Mouse (Mus musculus): ENCODE data around the gene Shc2. TPM values are rescaled to one million over a fixed set of nuclear protein-coding genes. Genes with fewer than 3 reads are reported as not detected.

Shc2 gene
- polyA plus RNA-seq, 1 experiment from 2014 or later, result 0.53 TPM

DNA sequence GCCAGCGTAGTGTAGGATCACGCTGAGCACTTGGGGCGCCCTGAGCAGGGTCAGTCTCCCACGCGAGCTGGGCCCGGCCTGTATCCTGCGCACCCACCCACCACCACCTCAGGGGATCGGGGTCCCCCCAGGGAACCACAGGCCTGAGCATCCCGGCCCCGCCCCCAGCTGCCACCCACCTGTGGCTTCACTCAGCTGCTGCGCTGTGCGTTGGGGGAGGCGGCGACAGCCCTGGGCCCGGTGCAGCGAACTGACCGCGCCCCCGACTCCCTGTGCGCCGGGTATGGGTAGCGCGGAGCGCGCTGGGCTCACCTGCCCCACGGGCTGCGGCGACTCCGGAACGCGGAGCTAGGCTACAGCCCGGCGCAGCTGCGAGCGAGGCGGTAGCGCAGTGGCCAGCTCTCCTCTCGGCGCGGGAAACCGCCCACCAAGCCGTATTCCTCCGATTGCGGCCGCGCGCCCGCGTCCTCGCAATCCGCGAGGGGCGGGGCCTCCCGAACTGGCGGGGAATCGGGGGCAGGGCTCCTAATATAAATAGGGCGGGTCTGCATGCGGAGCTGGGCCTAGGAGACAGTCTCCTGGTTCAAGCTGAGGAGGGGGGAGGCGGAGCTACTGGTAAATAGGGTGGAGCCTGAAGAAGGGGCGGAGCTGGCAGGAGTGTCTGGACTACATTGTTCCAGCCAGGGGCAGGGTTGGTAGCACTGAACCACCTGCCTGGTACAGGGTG, 24.0 kb downstream of the Shc2 start, which contains the start of gene C2cd4c:
Gene C2cd4c (minus strand): TSS at position 448 of the 727 bp plus-strand sequence.
- Histone ChIP-seq H3K36me3 (ENCODE audit: inconsistent target) (no peaks in the 10 kb centered on the region), H3K4me3 (ENCODE audit: inconsistent target) (no peak within 1 kb of the TSS), H3K27ac (no peak within 1 kb of the TSS), H3K79me2 (ENCODE audit: inconsistent target) (no peaks in the 10 kb centered on the region)
- 2% methylated on average over 51 of the region's 60 CpGs for WGBS (ENCODE audit: missing documents)

- Histone ChIP-seq H3K27ac (no peak overlapping the region), H3K4me3 (ENCODE audit: inconsistent target) (no peak overlapping the region), H3K36me3 (ENCODE audit: inconsistent target) (no peaks in the 10 kb centered on the region), H3K79me2 (ENCODE audit: inconsistent target) (no peaks in the 10 kb centered on the region)
- WGBS (ENCODE audit: missing documents), result 19% methylated on average over 51 of the region's 51 CpGs
These were observed 25.3 kb downstream of the Shc2 start for GRCm38 (mm10) chr10:79612192-79613135.

DNA sequence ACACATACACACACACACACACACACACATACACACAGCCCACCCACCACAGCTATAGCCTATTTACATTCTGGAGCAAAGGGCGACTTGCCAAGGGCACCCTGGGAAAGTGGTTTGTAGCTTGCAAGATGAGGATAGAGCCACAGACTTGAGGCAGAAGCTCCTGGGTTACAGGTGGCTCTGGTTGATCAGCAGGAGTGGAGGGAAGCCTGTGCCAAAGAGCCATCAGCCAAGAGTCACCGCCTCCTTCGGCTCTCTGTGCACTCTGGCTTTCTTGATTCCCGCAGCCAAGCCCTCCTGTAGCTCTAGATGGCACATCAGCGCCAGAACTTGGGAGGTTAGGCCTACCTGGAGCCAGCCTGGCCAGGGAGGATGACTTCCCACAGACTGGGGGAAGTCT, 26.4 kb downstream of the Shc2 start:
- H3K27ac ChIP-seq, result no peak overlapping the region
- no peak overlapping the region for H3K4me3 ChIP-seq (ENCODE audit: inconsistent target)
- no peaks in the 10 kb centered on the region for H3K79me2 ChIP-seq (ENCODE audit: inconsistent target)
- 72% methylated on average over 5 of the region's 5 CpGs for WGBS (ENCODE audit: missing documents)
- no peaks in the 10 kb centered on the region for H3K36me3 ChIP-seq (ENCODE audit: inconsistent target)

- Histone ChIP-seq H3K36me3 (ENCODE audit: inconsistent target) (no peaks in the 10 kb centered on the region), H3K79me2 (ENCODE audit: inconsistent target) (no peaks in the 10 kb centered on the region), H3K4me3 (ENCODE audit: inconsistent target) (no peak overlapping the region), H3K27ac (no peak overlapping the region)
- WGBS (ENCODE audit: missing documents), result 80% methylated on average over 3 of the region's 3 CpGs
These were observed 28.4 kb downstream of the Shc2 start for GRCm38 (mm10) chr10:79609276-79609675.

GRCm38 (mm10) chr10:79607892-79608291, 29.8 kb downstream of the Shc2 start:
- 43% methylated on average over 2 of the region's 2 CpGs for WGBS (ENCODE audit: missing documents)
- no peak overlapping the region for H3K4me3 ChIP-seq (ENCODE audit: inconsistent target)
- no peak overlapping the region for H3K27ac ChIP-seq
- H3K79me2 ChIP-seq (ENCODE audit: inconsistent target), result no peaks in the 10 kb centered on the region
- H3K36me3 ChIP-seq (ENCODE audit: inconsistent target), result no peaks in the 10 kb centered on the region

GRCm38 (mm10) chr10:79606537-79606936, 31.2 kb downstream of the Shc2 start:
- H3K79me2 ChIP-seq (ENCODE audit: inconsistent target), result no peaks in the 10 kb centered on the region
- H3K36me3 ChIP-seq (ENCODE audit: inconsistent target), result no peaks in the 10 kb centered on the region
- 74% methylated on average over 4 of the region's 4 CpGs for WGBS (ENCODE audit: missing documents)
- H3K4me3 ChIP-seq (ENCODE audit: inconsistent target), result no peak overlapping the region
- H3K27ac ChIP-seq, result no peak overlapping the region

DNA sequence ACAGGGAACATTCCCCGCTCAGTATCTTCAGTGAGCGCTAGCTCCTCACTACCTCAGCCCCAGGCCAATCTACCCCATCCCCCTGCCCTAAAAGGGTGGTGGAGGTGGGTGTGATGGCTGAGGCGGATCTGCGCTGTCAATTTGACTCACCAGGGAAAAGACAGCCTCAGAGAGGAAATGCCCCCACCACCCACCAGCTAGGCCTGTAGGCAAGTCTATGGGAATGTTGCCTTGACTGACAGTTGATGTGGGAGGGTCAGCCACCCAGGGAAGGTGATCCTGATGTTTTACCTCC, 39.8 kb downstream of the Shc2 start:
- 92% methylated on average over 4 of the region's 4 CpGs for WGBS (ENCODE audit: missing documents)
- Histone ChIP-seq H3K27ac (no peak overlapping the region), H3K79me2 (ENCODE audit: inconsistent target) (no peaks in the 10 kb centered on the region), H3K36me3 (ENCODE audit: inconsistent target) (no peaks in the 10 kb centered on the region), H3K4me3 (ENCODE audit: inconsistent target) (no peak overlapping the region)

DNA sequence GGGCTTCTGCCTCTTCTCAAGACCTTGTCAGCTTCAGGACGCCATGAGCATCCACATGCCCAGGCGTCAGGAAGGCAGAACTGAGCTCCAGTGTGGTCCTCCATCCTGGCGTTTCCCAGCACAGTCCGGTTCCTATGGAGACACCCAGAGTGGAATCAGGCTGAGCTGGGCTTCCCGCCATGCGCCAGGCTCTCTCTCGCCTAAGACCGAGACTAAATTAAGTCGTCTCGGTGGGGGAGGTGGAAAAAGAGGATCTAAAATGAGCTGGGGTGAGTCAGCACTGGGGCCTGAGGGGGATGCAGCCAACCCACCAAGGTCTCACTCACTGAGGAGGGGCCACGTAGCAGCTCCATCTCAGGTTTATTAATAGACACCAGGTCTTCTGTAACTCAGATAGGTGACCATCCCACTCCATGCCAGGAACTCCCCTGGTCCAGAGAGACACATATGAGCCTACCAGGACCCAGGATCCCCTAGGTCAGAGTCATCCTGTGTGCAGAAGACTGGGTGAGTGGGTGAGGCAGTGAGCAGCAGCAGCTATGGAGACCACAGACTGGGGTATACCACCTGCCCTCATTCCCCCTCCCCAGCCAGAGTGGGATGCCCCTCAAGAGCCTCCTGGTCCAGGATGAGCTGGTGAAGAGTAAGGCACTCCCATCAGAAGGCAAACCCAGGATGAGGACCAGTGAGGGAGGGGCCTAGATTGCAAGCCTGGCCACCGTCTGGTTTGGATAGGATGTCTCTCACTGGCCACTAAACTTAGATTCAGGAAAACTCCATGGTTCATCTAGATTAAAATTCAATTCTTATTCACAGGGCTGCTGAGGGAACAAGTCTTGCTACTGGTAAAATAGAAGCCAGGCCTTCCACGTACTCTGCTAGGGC, 40.4 kb downstream of the Shc2 start:
- H3K27ac ChIP-seq, result no peak overlapping the region

DNA sequence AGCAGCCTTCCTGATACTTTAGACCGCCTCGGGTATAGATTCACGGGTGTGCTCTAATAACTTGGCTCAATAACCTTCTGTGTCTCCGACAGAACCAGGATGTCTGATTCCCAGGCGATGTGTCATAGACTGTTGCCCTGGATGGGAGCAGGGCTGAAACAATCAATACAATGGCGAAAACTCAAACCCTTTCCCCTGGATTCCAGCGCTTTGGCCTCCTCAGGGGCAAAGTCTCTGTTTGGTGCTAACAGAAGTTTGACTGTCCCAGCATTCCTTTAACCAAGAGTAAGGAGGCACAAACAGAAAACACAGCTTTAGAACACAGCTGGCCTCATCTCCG, 42.2 kb downstream of the Shc2 start:
- Histone ChIP-seq H3K27ac (no peak overlapping the region), H3K36me3 (ENCODE audit: inconsistent target) (no peaks in the 10 kb centered on the region), H3K79me2 (ENCODE audit: inconsistent target) (no peaks in the 10 kb centered on the region), H3K4me3 (ENCODE audit: inconsistent target) (no peak overlapping the region)
- WGBS (ENCODE audit: missing documents), result 71% methylated on average over 8 of the region's 8 CpGs

More for the DNA sequence above, 40.4 kb downstream of the Shc2 start:
- WGBS (ENCODE audit: missing documents), result 21% methylated on average over 13 of the region's 13 CpGs
- Histone ChIP-seq H3K79me2 (ENCODE audit: inconsistent target) (no peaks in the 10 kb centered on the region), H3K4me3 (ENCODE audit: inconsistent target) (no peak overlapping the region), H3K36me3 (ENCODE audit: inconsistent target) (no peaks in the 10 kb centered on the region)

DNA sequence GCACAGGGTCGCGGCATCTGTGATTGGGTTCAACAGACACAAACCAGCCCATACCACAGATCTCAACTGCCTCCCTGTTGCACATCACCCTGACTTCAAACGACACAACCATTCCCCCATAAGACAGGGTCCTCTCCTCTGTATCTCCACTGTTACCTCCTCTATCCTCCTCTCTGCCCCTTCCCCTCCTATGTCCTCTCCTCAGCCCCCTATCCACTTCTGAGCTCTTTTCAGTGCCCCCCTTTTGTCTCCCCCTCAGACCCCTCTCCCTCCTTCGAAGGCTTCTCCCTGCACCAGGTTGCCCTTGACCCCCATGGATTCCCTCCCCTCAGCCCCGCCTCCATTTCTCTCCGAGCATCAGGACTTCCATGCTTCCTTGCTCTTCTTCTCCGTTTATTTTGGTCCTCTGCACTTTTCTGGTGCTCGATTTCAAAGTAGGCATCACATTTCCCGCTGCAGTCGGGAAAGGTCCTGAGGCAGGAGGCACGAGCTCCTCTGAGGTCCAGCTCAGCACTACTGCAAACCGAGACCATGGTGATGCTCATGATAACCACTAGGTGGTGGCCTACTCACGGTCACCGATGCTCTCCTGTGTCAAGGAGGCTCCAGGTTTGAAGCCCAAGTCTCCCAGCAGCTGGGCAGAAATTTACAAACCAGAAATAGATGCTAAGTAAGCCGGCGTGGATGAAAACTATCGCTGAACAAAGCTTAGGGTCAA, 42.7 kb downstream of the Shc2 start:
- Histone ChIP-seq H3K27ac (no peak overlapping the region), H3K4me3 (ENCODE audit: inconsistent target) (no peak overlapping the region), H3K79me2 (ENCODE audit: inconsistent target) (no peaks in the 10 kb centered on the region), H3K36me3 (ENCODE audit: inconsistent target) (no peaks in the 10 kb centered on the region)
- 18% methylated on average over 17 of the region's 17 CpGs for WGBS (ENCODE audit: missing documents)

GRCm38 (mm10) chr10:79594111-79594510, 43.6 kb downstream of the Shc2 start:
- Histone ChIP-seq H3K27ac (no peak overlapping the region), H3K4me3 (ENCODE audit: inconsistent target) (no peak overlapping the region), H3K36me3 (ENCODE audit: inconsistent target) (no peaks in the 10 kb centered on the region), H3K79me2 (ENCODE audit: inconsistent target) (no peaks in the 10 kb centered on the region)
- 3% methylated on average over 5 of the region's 6 CpGs for WGBS (ENCODE audit: missing documents)

DNA sequence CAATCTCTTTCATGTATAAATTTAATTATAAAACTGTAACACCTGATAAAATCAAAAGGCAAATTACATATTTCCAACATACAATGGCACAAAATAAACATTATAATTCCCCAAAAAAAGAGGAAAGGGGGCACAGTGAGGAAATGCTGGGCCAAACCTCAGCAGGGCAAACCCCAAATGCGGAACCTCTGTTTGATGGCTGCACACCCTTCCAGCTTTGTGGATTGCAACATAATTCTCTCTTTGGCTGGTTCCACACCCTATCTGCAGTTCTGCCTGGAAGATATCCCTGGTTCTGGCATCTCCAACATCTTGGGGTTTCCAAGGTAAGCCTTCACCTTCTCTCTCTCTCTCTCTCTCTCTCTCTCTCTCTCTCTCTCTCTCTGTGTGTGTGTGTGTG, 47.0 kb downstream of the Shc2 start:
- no peaks in the 10 kb centered on the region for H3K79me2 ChIP-seq (ENCODE audit: inconsistent target)
- H3K36me3 ChIP-seq (ENCODE audit: inconsistent target), result no peaks in the 10 kb centered on the region
- no peak overlapping the region for H3K27ac ChIP-seq
- 22% methylated on average over 1 of the region's 1 CpGs for WGBS (ENCODE audit: missing documents)
- H3K4me3 ChIP-seq (ENCODE audit: inconsistent target), result no peak overlapping the region

- no peak overlapping the region for H3K27ac ChIP-seq
- no peaks in the 10 kb centered on the region for H3K79me2 ChIP-seq (ENCODE audit: inconsistent target)
- H3K36me3 ChIP-seq (ENCODE audit: inconsistent target), result no peaks in the 10 kb centered on the region
- H3K4me3 ChIP-seq (ENCODE audit: inconsistent target), result no peak overlapping the region
- WGBS (ENCODE audit: missing documents), result 52% methylated on average over 4 of the region's 4 CpGs
These were observed 50.0 kb downstream of the Shc2 start for GRCm38 (mm10) chr10:79587752-79588126.

DNA sequence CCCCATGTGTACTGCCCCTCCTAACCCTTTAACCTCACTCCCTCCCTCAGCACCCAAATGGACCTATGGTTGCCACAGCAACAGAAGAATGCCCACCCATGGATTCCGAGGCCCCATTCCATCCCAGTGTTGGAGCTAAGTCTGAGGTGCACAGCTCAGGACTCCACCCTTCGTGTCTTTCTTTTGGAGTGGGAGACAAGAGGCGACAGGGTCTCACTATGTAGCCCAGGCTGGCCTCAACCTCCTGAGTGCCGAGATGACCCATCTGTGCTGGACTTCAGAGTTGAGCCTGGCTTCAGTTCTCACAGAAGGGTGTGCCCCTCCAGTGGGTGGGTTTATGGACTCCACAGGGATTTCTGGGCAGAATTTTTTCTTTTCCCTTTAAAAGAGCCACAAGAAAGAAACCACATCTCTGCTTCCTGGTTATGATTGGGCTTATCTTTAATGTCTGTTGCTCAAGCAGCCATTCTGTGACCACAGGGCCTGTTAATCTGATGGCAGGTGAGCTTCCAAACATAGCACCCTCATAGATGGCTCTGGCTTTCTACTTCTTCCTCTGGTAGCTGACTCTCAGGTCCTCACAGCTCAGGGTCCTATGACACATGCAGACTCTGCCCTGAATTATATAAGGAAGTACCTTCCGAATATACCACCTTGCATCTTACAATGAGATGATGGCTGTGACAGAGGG, 50.5 kb downstream of the Shc2 start, which contains the start of gene Theg:
Gene Theg (minus strand): TSS at position 271 of the 691 bp plus-strand sequence.
- Histone ChIP-seq H3K36me3 (ENCODE audit: inconsistent target) (no peaks in the 10 kb centered on the region), H3K4me3 (ENCODE audit: inconsistent target) (no peak within 1 kb of the TSS), H3K27ac (no peak within 1 kb of the TSS), H3K79me2 (ENCODE audit: inconsistent target) (no peaks in the 10 kb centered on the region)
- 93% methylated on average over 5 of the region's 5 CpGs for WGBS (ENCODE audit: missing documents)

Data from macrophage (primary cell).